Mouse (Mus musculus): ENCODE results near the gene Olfr417.

- no peak for TF ChIP-seq CTCF (IDR thresholded peaks at IDR 0.05; ENCODE audit: extremely low read depth, insufficient read depth, insufficient read length, insufficient replicate concordance)
- TF ChIP-seq POLR2A (IDR thresholded peaks at IDR 0.05; ENCODE audit: low read depth, low read length), result no peak
These were observed 47.6 kb upstream of the Olfr417 start for GRCm38 (mm10) chr1:174317308-174317707.

Measured in spleen, adult 2 months (tissue).